Mouse (Mus musculus) heart, adult 8-10 months (tissue): ENCODE measurements at regions not wholly inside any gene's neighbourhood (a gene's known extent, or its start where the extent isn't known, plus 50 kb on each side); places are given as distances from the start of the nearest gene placed in this dataset.

Experiments used
- DNase-seq: peaks from one replicate; pipeline ENCODE4 v3.0.0; 2022; ENCODE audit warnings: low spot score

GRCm38 (mm10) chr1:60665329-60665728 lies 51.3 kb upstream of the Cd28 start:
- DNase-seq: no peak

- peak; percentile 73 for DNase-seq
Measured at GRCm38 (mm10) chr1:60662301-60662986, 54.2 kb upstream of the Cd28 start.

- DNase-seq: no peak
Measured at GRCm38 (mm10) chr1:60661857-60662256, 54.7 kb upstream of the Cd28 start.

- no peak for DNase-seq
Measured at GRCm38 (mm10) chr1:60659604-60660003, 57.0 kb upstream of the Cd28 start.

- DNase-seq: no peak
Measured at GRCm38 (mm10) chr1:60659041-60659440, 57.6 kb upstream of the Cd28 start.

- no peak for DNase-seq
Measured at GRCm38 (mm10) chr1:60658383-60658782, 58.2 kb upstream of the Cd28 start.

- no peak for DNase-seq
Measured at GRCm38 (mm10) chr1:60657511-60657910, 59.1 kb upstream of the Cd28 start.

- DNase-seq: no peak
Measured at GRCm38 (mm10) chr1:60656976-60657375, 59.6 kb upstream of the Cd28 start.

- DNase-seq: no peak
Measured at GRCm38 (mm10) chr1:60655691-60656595, 60.7 kb upstream of the Cd28 start.

GRCm38 (mm10) chr1:60655206-60655605 lies 61.4 kb upstream of the Cd28 start:
- no peak for DNase-seq

GRCm38 (mm10) chr1:60652570-60653011 lies 64.0 kb upstream of the Cd28 start:
- DNase-seq: peak; percentile 75

GRCm38 (mm10) chr1:60650158-60650557 lies 66.4 kb upstream of the Cd28 start:
- DNase-seq: peak; percentile 77

- DNase-seq: no peak
Measured at GRCm38 (mm10) chr1:60649303-60649850, 67.2 kb upstream of the Cd28 start.

- DNase-seq: no peak
Measured at GRCm38 (mm10) chr1:60646828-60647227, 69.8 kb upstream of the Cd28 start.

GRCm38 (mm10) chr1:60646174-60646573 lies 70.4 kb upstream of the Cd28 start:
- no peak for DNase-seq

- no peak for DNase-seq
Measured at GRCm38 (mm10) chr1:60645176-60645575, 71.4 kb upstream of the Cd28 start.

GRCm38 (mm10) chr1:60642761-60643160 lies 73.8 kb upstream of the Cd28 start:
- DNase-seq: no peak

- DNase-seq: no peak
Measured at GRCm38 (mm10) chr1:60642175-60642574, 74.4 kb upstream of the Cd28 start.

GRCm38 (mm10) chr1:60641324-60641764 lies 74.4 kb upstream of the Raph1 start:
- no peak for DNase-seq

- no peak for DNase-seq
Measured at GRCm38 (mm10) chr1:60639536-60639935, 72.6 kb upstream of the Raph1 start.

GRCm38 (mm10) chr1:60639059-60639458 lies 72.2 kb upstream of the Raph1 start:
- DNase-seq: no peak

- DNase-seq: no peak
Measured at GRCm38 (mm10) chr1:60636802-60637452, 70.0 kb upstream of the Raph1 start.
